Mouse (Mus musculus): ENCODE measurements around the gene Nebl. TPM values are rescaled to one million over a fixed set of nuclear protein-coding genes. Genes with fewer than 3 reads are reported as not detected.

Gene Nebl
- polyA plus RNA-seq, 1 experiment from 2014 or later = 8.7 TPM

GRCm38 (mm10) chr2:17724405-17724804 is 6.9 kb downstream of the Nebl start:
- Histone ChIP-seq H3K4me3 (no peak overlapping the region), H3K9ac (replicated peaks) (no peak overlapping the region), H3K27me3 (peaks cover 7% of the 10 kb centered on the region; the same call in 1 of the 2 replicates), H3K4me1 (0 out of 2 replicates have a peak, but pooled peaks cover 15% of the 10 kb centered on the region), H3K4me2 (replicated peaks) (no peak overlapping the region), H3K27ac (replicated peaks) (no peak overlapping the region), H3K9me3 (no peaks in the 10 kb centered on the region), H3K36me3 (no peaks in the 10 kb centered on the region)
- ATAC-seq (replicated peaks) = peak; percentile 60; the same call in 1 of the 2 replicates
- 44% methylated on average over 5 of the region's 5 CpGs for WGBS

GRCm38 (mm10) chr2:17723268-17724019 is 7.8 kb downstream of the Nebl start:
- WGBS = 82% methylated on average over 12 of the region's 12 CpGs
- Histone ChIP-seq H3K27me3 (0 out of 2 replicates have a peak, but pooled peaks cover 3% of the 10 kb centered on the region), H3K9me3 (no peaks in the 10 kb centered on the region), H3K4me1 (0 out of 2 replicates have a peak, but pooled peaks cover 15% of the 10 kb centered on the region), H3K27ac (replicated peaks) (no peak overlapping the region), H3K9ac (replicated peaks) (no peak overlapping the region), H3K4me3 (no peak overlapping the region), H3K36me3 (no peaks in the 10 kb centered on the region), H3K4me2 (replicated peaks) (no peak overlapping the region)
- 0 out of 2 replicates have a peak, but pooled peaks have one; percentile 24 for ATAC-seq (replicated peaks)

GRCm38 (mm10) chr2:17721177-17721715 is 10.0 kb downstream of the Nebl start:
- H3K9me3 ChIP-seq = no peaks in the 10 kb centered on the region
- no peaks in the 10 kb centered on the region for H3K36me3 ChIP-seq
- 0 out of 2 replicates have a peak, but pooled peaks cover 15% of the 10 kb centered on the region for H3K4me1 ChIP-seq
- H3K27ac ChIP-seq (replicated peaks) = no peak overlapping the region
- H3K4me3 ChIP-seq = no peak overlapping the region
- 78% methylated on average over 6 of the region's 6 CpGs for WGBS
- H3K4me2 ChIP-seq (replicated peaks) = no peak overlapping the region
- ATAC-seq (replicated peaks) = no peak
- H3K9ac ChIP-seq (replicated peaks) = no peak overlapping the region
- no peaks in the 10 kb centered on the region for H3K27me3 ChIP-seq

- no peak overlapping the region for H3K4me3 ChIP-seq
- H3K9ac ChIP-seq (replicated peaks) = no peak overlapping the region
- WGBS = 75% methylated on average over 1 of the region's 1 CpGs
- H3K27ac ChIP-seq (replicated peaks) = no peak overlapping the region
- no peaks in the 10 kb centered on the region for H3K36me3 ChIP-seq
- H3K9me3 ChIP-seq = no peaks in the 10 kb centered on the region
- H3K4me2 ChIP-seq (replicated peaks) = no peak overlapping the region
- no peaks in the 10 kb centered on the region for H3K27me3 ChIP-seq
- ATAC-seq (replicated peaks) = no peak
- H3K4me1 ChIP-seq = 0 out of 2 replicates have a peak, but pooled peaks cover under 1% of the 10 kb centered on the region
These were observed 13.0 kb downstream of the Nebl start for GRCm38 (mm10) chr2:17718281-17718680.

- Histone ChIP-seq H3K27ac (replicated peaks) (no peak overlapping the region), H3K4me3 (no peak overlapping the region), H3K9me3 (no peaks in the 10 kb centered on the region), H3K9ac (replicated peaks) (no peak overlapping the region), H3K4me1 (no peaks in the 10 kb centered on the region), H3K36me3 (no peaks in the 10 kb centered on the region), H3K27me3 (no peaks in the 10 kb centered on the region), H3K4me2 (replicated peaks) (no peak overlapping the region)
- WGBS = 45% methylated on average over 2 of the region's 2 CpGs
- no peak for ATAC-seq (replicated peaks)
These were observed 14.1 kb downstream of the Nebl start for GRCm38 (mm10) chr2:17717200-17717599.

GRCm38 (mm10) chr2:17715149-17715767 is 16.0 kb downstream of the Nebl start:
- Histone ChIP-seq H3K27me3 (no peaks in the 10 kb centered on the region), H3K9ac (replicated peaks) (no peak overlapping the region), H3K4me3 (no peak overlapping the region), H3K36me3 (no peaks in the 10 kb centered on the region), H3K27ac (replicated peaks) (no peak overlapping the region), H3K9me3 (no peaks in the 10 kb centered on the region), H3K4me1 (no peaks in the 10 kb centered on the region), H3K4me2 (replicated peaks) (no peak overlapping the region)
- WGBS = 77% methylated on average over 9 of the region's 9 CpGs
- ATAC-seq (replicated peaks) = no peak

GRCm38 (mm10) chr2:17714661-17715060 is 16.6 kb downstream of the Nebl start:
- ATAC-seq (replicated peaks) = peak; percentile 35; the same call in 1 of the 2 replicates
- H3K36me3 ChIP-seq = no peaks in the 10 kb centered on the region
- H3K4me2 ChIP-seq (replicated peaks) = no peak overlapping the region
- H3K9me3 ChIP-seq = no peaks in the 10 kb centered on the region
- H3K4me1 ChIP-seq = 0 out of 2 replicates have a peak, but pooled peaks cover 5% of the 10 kb centered on the region
- H3K9ac ChIP-seq (replicated peaks) = no peak overlapping the region
- no peaks in the 10 kb centered on the region for H3K27me3 ChIP-seq
- WGBS = 74% methylated on average over 14 of the region's 14 CpGs
- no peak overlapping the region for H3K4me3 ChIP-seq
- no peak overlapping the region for H3K27ac ChIP-seq (replicated peaks)

GRCm38 (mm10) chr2:17714124-17714523 is 17.1 kb downstream of the Nebl start:
- WGBS = 66% methylated on average over 4 of the region's 4 CpGs
- H3K4me2 ChIP-seq (replicated peaks) = no peak overlapping the region

GRCm38 (mm10) chr2:17711216-17711615 is 20.0 kb downstream of the Nebl start:
- Histone ChIP-seq H3K27me3 (no peaks in the 10 kb centered on the region), H3K27ac (replicated peaks) (no peak overlapping the region), H3K36me3 (no peaks in the 10 kb centered on the region), H3K4me3 (no peak overlapping the region), H3K4me2 (replicated peaks) (no peak overlapping the region), H3K4me1 (0 out of 2 replicates have a peak, but pooled peaks cover 5% of the 10 kb centered on the region), H3K9ac (replicated peaks) (no peak overlapping the region), H3K9me3 (no peaks in the 10 kb centered on the region)
- 88% methylated on average over 5 of the region's 5 CpGs for WGBS
- ATAC-seq (replicated peaks) = no peak

More at GRCm38 (mm10) chr2:17714124-17714523, 17.1 kb downstream of the Nebl start:
- Histone ChIP-seq H3K27ac (replicated peaks) (no peak overlapping the region), H3K4me3 (no peak overlapping the region), H3K9ac (replicated peaks) (no peak overlapping the region), H3K36me3 (no peaks in the 10 kb centered on the region), H3K9me3 (no peaks in the 10 kb centered on the region), H3K4me1 (0 out of 2 replicates have a peak, but pooled peaks cover 5% of the 10 kb centered on the region), H3K27me3 (no peaks in the 10 kb centered on the region)
- ATAC-seq (replicated peaks) = no peak

GRCm38 (mm10) chr2:17710083-17710482 is 21.2 kb downstream of the Nebl start:
- Histone ChIP-seq H3K4me2 (replicated peaks) (no peak overlapping the region), H3K27ac (replicated peaks) (no peak overlapping the region), H3K9ac (replicated peaks) (no peak overlapping the region), H3K9me3 (no peaks in the 10 kb centered on the region), H3K4me1 (0 out of 2 replicates have a peak, but pooled peaks cover 5% of the 10 kb centered on the region), H3K27me3 (no peaks in the 10 kb centered on the region), H3K4me3 (no peak overlapping the region), H3K36me3 (no peaks in the 10 kb centered on the region)
- 0 out of 2 replicates have a peak, but pooled peaks have one; percentile 42 for ATAC-seq (replicated peaks)
- WGBS = 45% methylated on average over 2 of the region's 2 CpGs

GRCm38 (mm10) chr2:17705964-17706363 is 25.3 kb downstream of the Nebl start:
- Histone ChIP-seq H3K9me3 (no peaks in the 10 kb centered on the region), H3K27me3 (no peaks in the 10 kb centered on the region), H3K4me3 (no peak overlapping the region), H3K4me1 (peaks cover 16% of the 10 kb centered on the region; the same call in 1 of the 2 replicates), H3K9ac (replicated peaks) (no peak overlapping the region), H3K27ac (replicated peaks) (no peak overlapping the region), H3K4me2 (replicated peaks) (no peak overlapping the region), H3K36me3 (no peaks in the 10 kb centered on the region)
- WGBS = 71% methylated on average over 5 of the region's 5 CpGs
- ATAC-seq (replicated peaks) = no peak

- Histone ChIP-seq H3K4me1 (peaks cover 16% of the 10 kb centered on the region; the same call in 1 of the 2 replicates), H3K9me3 (no peaks in the 10 kb centered on the region), H3K27ac (replicated peaks) (no peak overlapping the region), H3K4me3 (no peak overlapping the region), H3K36me3 (no peaks in the 10 kb centered on the region), H3K4me2 (replicated peaks) (no peak overlapping the region), H3K9ac (replicated peaks) (no peak overlapping the region), H3K27me3 (no peaks in the 10 kb centered on the region)
- WGBS = 65% methylated on average over 3 of the region's 3 CpGs
- no peak for ATAC-seq (replicated peaks)
These were observed 25.8 kb downstream of the Nebl start for GRCm38 (mm10) chr2:17705426-17705825.

Measured in forebrain, embryonic 15.5 days (tissue).